Mouse (Mus musculus) G1E-ER4 (cell line): ENCODE measurements around the gene Gm10401. TPM values are rescaled to one million over a fixed set of nuclear protein-coding genes. Genes with fewer than 3 reads are reported as not detected.

ENCODE experiments used
- GATA1 ChIP-seq: IDR thresholded peaks from one replicate; pipeline ENCODE4 v1.8.0; 2012; ENCODE audit warnings: low read length, inconsistent platforms
- polyA plus RNA-seq: library from polyadenylated mRNA; stranded (reverse); fragments of >175 nt; gene quantifications from 2 replicates; pipeline ENCODE4 v1.2.3, GENCODE M21; 2012

Gene Gm10401
- polyA plus RNA-seq = not detected in 2 replicates

DNA sequence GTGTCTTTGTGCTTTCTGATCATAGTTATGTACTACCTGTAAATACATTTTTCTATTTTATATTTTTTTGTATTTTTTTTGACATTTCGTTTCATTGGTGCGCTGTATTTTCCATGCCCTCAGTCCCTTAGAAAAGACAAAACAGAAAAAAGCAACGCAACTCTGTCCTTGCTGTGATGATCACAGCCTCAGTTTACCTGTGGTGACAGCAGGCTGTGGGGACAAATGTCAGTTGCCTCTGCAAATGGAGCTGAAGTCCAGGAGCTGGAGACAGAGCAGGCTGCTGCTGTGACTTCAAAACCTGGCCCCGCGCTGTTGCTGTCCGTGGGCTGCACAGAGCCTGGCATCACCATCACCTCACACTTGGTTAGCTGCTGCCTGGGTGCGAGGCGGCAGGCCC, at the start of gene Gm10401:
Gene Gm10401, minus strand, starts transcription at position 101 of the 400 bp plus-strand sequence.
- no peak for TF ChIP-seq GATA1

DNA sequence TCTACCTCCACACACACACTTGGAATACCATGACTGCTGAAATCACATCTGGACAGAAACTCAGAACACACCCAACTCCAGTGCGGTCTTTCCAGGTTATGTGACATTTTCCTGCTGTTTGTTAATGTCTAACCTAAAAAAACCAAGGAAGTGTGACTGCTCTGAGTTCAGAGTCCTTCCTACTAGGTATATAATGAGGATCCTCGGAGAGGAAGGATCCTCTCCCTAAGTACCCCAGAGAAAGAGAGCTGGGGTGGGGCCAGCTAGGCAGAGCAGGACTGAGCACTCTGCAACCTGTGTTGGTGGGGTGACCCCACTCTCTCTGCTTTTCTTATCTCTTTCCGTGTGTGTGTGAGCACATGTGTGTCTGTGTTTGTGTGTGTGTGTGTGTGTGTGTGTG, 49.3 kb upstream of the Gm10401 start:
- no peak for TF ChIP-seq GATA1

- no peak for TF ChIP-seq GATA1
Observed at GRCm38 (mm10) chr5:115146747-115147130, 48.6 kb upstream of the Gm10401 start.

GRCm38 (mm10) chr5:115145976-115146746, 48.1 kb upstream of the Gm10401 start:
- TF ChIP-seq GATA1 = no peak

DNA sequence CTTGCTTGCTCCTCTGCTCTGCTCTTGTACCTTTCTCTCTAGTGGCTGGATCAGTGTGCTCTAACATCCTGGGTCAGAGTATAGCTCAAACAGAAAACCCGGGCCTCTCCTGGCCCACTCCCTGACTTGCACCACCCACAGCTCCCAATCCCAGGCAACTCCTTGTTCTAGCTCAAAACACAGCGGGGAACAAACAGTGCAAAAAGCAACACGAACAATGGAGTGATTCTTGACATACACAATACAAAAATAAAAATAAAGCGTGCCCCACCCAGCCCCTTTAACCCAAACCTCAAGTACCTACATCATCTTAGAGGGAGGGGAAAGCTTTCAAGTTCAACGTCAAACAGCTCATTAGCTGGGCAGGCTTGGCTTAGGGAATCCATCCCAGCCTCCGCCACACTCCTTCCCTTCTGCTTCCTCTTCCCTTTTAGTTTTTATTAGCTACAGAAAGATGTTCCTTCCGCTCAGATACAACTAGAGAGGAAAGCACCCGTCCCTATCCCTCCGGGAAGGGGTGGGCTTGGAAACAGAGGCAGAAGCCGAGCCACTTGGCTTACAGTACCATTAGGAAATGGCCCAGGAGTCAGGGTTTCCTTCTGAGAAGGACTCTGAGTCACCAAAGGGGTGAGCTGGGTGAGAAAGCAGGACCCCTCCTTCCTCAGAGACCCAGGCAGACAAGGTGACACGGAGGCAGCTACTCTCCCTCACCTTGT, 47.3 kb upstream of the Gm10401 start:
- TF ChIP-seq GATA1 = no peak

DNA sequence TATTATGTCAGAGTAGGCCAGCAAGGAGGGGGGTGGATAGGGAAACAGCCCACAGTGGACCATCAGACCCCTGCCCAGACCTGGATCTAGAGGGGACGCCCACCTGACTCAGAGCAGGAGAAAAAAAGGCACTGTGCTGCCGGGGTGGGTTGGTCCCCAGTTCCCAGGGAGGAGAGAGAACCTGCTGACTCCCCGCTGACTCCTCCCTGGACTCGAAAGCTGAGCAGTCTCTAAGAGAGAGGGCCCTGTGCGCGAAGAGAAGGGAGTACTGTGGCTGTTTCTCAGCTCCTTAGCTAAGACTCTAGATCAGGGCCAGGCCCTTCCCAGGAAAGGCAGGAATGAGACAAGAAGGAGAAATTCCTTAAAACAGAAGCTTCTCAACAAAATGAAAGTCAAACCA, 46.4 kb upstream of the Gm10401 start:
- TF ChIP-seq GATA1 = no peak

- TF ChIP-seq GATA1 = no peak
Observed at GRCm38 (mm10) chr5:115143552-115143951, 45.5 kb upstream of the Gm10401 start.

- TF ChIP-seq GATA1 = no peak
Observed at GRCm38 (mm10) chr5:115142166-115142697, 44.1 kb upstream of the Gm10401 start.

- TF ChIP-seq GATA1 = no peak
Observed at GRCm38 (mm10) chr5:115140726-115141125, 42.6 kb upstream of the Gm10401 start.

DNA sequence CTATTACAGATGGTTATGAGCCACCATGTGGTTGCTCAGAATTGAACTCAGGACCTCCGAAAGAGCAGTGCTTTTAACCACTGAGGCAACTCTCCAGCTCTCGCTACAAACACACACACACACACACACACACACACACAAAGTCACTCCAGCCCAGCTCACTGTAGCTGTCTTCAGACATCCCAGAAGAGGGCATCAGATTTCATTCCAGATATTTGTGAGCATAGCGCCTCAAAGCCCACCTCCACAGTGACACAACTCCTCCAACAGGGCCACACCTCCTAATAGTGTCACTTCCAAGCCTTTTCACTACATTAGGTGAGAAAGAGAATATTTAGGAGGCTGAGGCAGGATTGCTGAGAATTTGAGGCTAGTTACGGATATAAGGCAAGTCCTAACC, 41.0 kb upstream of the Gm10401 start:
- TF ChIP-seq GATA1 = no peak

- no peak for TF ChIP-seq GATA1
Observed at GRCm38 (mm10) chr5:115134234-115135165, 36.4 kb upstream of the Gm10401 start, which contains the start of gene Unc119b. Unc119b (minus strand) TSS chr5:115134975.

- TF ChIP-seq GATA1 = no peak
Observed at GRCm38 (mm10) chr5:115133358-115134066, 35.4 kb upstream of the Gm10401 start.

DNA sequence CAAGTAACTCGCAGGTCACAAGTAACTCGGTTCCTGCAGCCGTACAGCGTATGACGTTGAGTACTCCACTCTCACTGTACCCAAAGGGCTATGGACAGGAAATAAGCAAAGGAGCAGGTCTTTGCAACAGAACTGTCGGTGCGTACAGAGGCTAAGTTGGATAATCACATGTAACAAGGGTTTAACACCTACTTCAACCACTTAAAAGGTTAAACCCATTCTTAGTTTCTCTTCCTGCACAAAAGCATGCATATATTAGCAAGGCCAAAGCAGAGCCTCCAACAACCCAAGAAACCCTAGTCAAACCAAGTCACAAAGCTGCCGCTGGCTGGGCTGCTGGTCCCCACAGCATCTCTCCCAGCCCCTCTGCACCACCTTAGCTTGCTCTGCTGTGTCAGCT, 34.4 kb upstream of the Gm10401 start:
- no peak for TF ChIP-seq GATA1

- no peak for TF ChIP-seq GATA1
Observed at GRCm38 (mm10) chr5:115129328-115129727, 31.2 kb upstream of the Gm10401 start.

GRCm38 (mm10) chr5:115127421-115128179, 29.5 kb upstream of the Gm10401 start:
- no peak for TF ChIP-seq GATA1
